Mouse (Mus musculus) MEL (cell line): Measurements from ENCODE around the gene Tedc1. TPM values are rescaled to one million over a fixed set of nuclear protein-coding genes. Genes with fewer than 3 reads are reported as not detected.

Source experiments
- DNase-seq: peaks from one replicate; pipeline ENCODE4 v3.0.0; 2011; ENCODE audit warnings: low read depth, low spot score
- H3K27ac ChIP-seq: 2 replicates; pipeline ENCODE4 v1.5.1; 2012; ENCODE audit warnings: low read depth, mild to moderate bottlenecking, control low read depth, low read length, moderate library complexity; ENCODE audit not compliant: control insufficient read depth
- H3K27me3 ChIP-seq, 2 experiments: fragments of 150-350 bp in 1 of 2; sonication (generic) in 1 of 2; 2 replicates each; pipeline ENCODE4 v1.6.1; 2012; ENCODE audit warnings: low read length in 2 of 2, mild to moderate bottlenecking in 2 of 2, improper control_type of control experiment in 1 of 2, moderate library complexity in 1 of 2; ENCODE audit not compliant: insufficient read depth in 2 of 2, control insufficient read depth in 1 of 2
- H3K36me3 ChIP-seq, 2 experiments: 2 replicates each; pipeline ENCODE4 v1.6.1; 2012 to 2014; ENCODE audit warnings: low read length in 2 of 2, improper control_type of control experiment in 1 of 2, inconsistent platforms in 1 of 2, mild to moderate bottlenecking in 1 of 2; ENCODE audit not compliant: insufficient read depth in 2 of 2, control insufficient read depth in 1 of 2
- H3K4me1 ChIP-seq, 2 experiments: fragments of 150-350 bp in 1 of 2; sonication (generic) in 1 of 2; 2 replicates each; pipeline ENCODE4 v1.6.1; 2012; ENCODE audit warnings: low read length in 2 of 2, improper control_type of control experiment in 1 of 2, mild to moderate bottlenecking in 1 of 2; ENCODE audit not compliant: insufficient read depth in 2 of 2, control insufficient read depth in 1 of 2
- H3K4me3 ChIP-seq, 2 experiments: fragments of 150-350 bp in 1 of 2; sonication (generic) in 1 of 2; 2 replicates each; pipeline ENCODE4 v1.5.1; 2012; ENCODE audit warnings: low read depth in 2 of 2, low read length in 2 of 2, mild to moderate bottlenecking in 2 of 2, moderate library complexity in 2 of 2, control low read depth in 1 of 2, improper control_type of control experiment in 1 of 2; ENCODE audit not compliant: control insufficient read depth in 1 of 2, insufficient read depth in 1 of 2
- H3K79me2 ChIP-seq: 2 replicates; pipeline ENCODE4 v1.6.1; 2012; ENCODE audit warnings: mild to moderate bottlenecking, low read length, moderate library complexity; ENCODE audit not compliant: control insufficient read depth, poor library complexity, insufficient read depth
- H3K9ac ChIP-seq: 2 replicates; pipeline ENCODE4 v1.6.1; 2012; ENCODE audit warnings: low read depth, mild to moderate bottlenecking, control low read depth, low read length, moderate library complexity; ENCODE audit not compliant: control insufficient read depth, poor library complexity, severe bottlenecking
- H3K9me3 ChIP-seq: fragments of 150-350 bp; sonication (generic); replicated peaks from 2 replicates; pipeline ENCODE4 v1.6.1; 2012; ENCODE audit warnings: mild to moderate bottlenecking, low read length, improper control_type of control experiment, moderate library complexity; ENCODE audit not compliant: insufficient read depth
- CTCF ChIP-seq, 3 experiments: IDR thresholded peaks in 2 of 3; conservative IDR thresholded peaks in 1 of 3; 2 replicates each; pipeline ENCODE4 v1.5.1; 2011 to 2012; ENCODE audit warnings: low read length in 3 of 3, low read depth in 2 of 3, mild to moderate bottlenecking in 2 of 3, improper control_type of control experiment in 1 of 3, inconsistent platforms in 1 of 3, mixed read lengths in 1 of 3, moderate library complexity in 1 of 3; ENCODE audit not compliant: control insufficient read depth in 1 of 3, insufficient read depth in 1 of 3, poor library complexity in 1 of 3, severe bottlenecking in 1 of 3
- E2F4 ChIP-seq: IDR thresholded peaks from 2 replicates; pipeline ENCODE4 v1.6.1; 2011; ENCODE audit warnings: low read depth, low read length, improper control_type of control experiment, borderline replicate concordance
- ELF1 ChIP-seq: IDR thresholded peaks from 2 replicates; pipeline ENCODE4 v1.6.1; 2014; ENCODE audit warnings: low read depth, mild to moderate bottlenecking, inconsistent platforms, low read length, improper control_type of control experiment, moderate library complexity
- GATA1 ChIP-seq: IDR thresholded peaks from 2 replicates; pipeline ENCODE4 v1.6.1; 2011; ENCODE audit warnings: low read depth, low read length, improper control_type of control experiment
- HCFC1 ChIP-seq: IDR thresholded peaks from 2 replicates; pipeline ENCODE4 v1.6.1; 2012; ENCODE audit warnings: low read depth, mild to moderate bottlenecking, inconsistent platforms, low read length, improper control_type of control experiment, moderate library complexity
- JUND ChIP-seq: IDR thresholded peaks from 2 replicates; pipeline ENCODE4 v1.6.1; 2011; ENCODE audit warnings: low read depth, mild to moderate bottlenecking, improper control_type of control experiment, low read length
- KAT2A ChIP-seq: conservative IDR thresholded peaks from 2 replicates; pipeline ENCODE4 v1.6.1; 2012; ENCODE audit warnings: low read depth, low read length, improper control_type of control experiment, inconsistent platforms
- MAFK ChIP-seq: IDR thresholded peaks from 2 replicates; pipeline ENCODE4 v1.6.1; 2011; ENCODE audit warnings: low read depth, mild to moderate bottlenecking, low read length, improper control_type of control experiment, borderline replicate concordance
- MAX ChIP-seq: IDR thresholded peaks from 2 replicates; pipeline ENCODE4 v1.6.1; 2011; ENCODE audit warnings: low read length, improper control_type of control experiment
- MEF2A ChIP-seq: IDR thresholded peaks from 2 replicates; pipeline ENCODE4 v1.6.1; 2014; ENCODE audit warnings: low read depth, mild to moderate bottlenecking, inconsistent platforms, low read length, improper control_type of control experiment; ENCODE audit not compliant: poor library complexity, insufficient replicate concordance, severe bottlenecking; ENCODE audit errors: extremely low read depth
- MYB ChIP-seq: IDR thresholded peaks from 2 replicates; pipeline ENCODE4 v1.6.1; 2011; ENCODE audit warnings: mild to moderate bottlenecking, low read depth, low read length, improper control_type of control experiment
- NELFE ChIP-seq: IDR thresholded peaks from 2 replicates; pipeline ENCODE4 v1.6.1; 2011; ENCODE audit warnings: low read depth, low read length, improper control_type of control experiment
- POLR2A ChIP-seq, 2 experiments: IDR thresholded peaks; 2 replicates each; pipeline ENCODE4 v1.6.1; 2011 to 2012; ENCODE audit warnings: low read length in 2 of 2, mild to moderate bottlenecking in 2 of 2, control low read depth in 1 of 2, improper control_type of control experiment in 1 of 2, low read depth in 1 of 2, moderate library complexity in 1 of 2; ENCODE audit not compliant: control insufficient read depth in 1 of 2, insufficient read depth in 1 of 2, poor library complexity in 1 of 2
- POLR2AphosphoS2 ChIP-seq: IDR thresholded peaks from 2 replicates; pipeline ENCODE4 v1.6.1; 2011; ENCODE audit warnings: low read length, improper control_type of control experiment
- POLR2AphosphoS5 ChIP-seq: IDR thresholded peaks from 2 replicates; pipeline ENCODE4 v1.6.1; 2012; ENCODE audit warnings: low read depth, borderline replicate concordance, mild to moderate bottlenecking, inconsistent platforms, low read length, moderate library complexity, mixed read lengths
- RAD21 ChIP-seq: IDR thresholded peaks from 2 replicates; pipeline ENCODE4 v1.6.1; 2011; ENCODE audit warnings: mild to moderate bottlenecking, low read depth, low read length, improper control_type of control experiment
- SIN3A ChIP-seq: IDR thresholded peaks from 2 replicates; pipeline ENCODE4 v1.6.1; 2012; ENCODE audit warnings: low read length, improper control_type of control experiment, inconsistent platforms
- SMC3 ChIP-seq: IDR thresholded peaks from 2 replicates; pipeline ENCODE4 v1.6.1; 2011; ENCODE audit warnings: low read depth, low read length, improper control_type of control experiment
- TAL1 ChIP-seq: IDR thresholded peaks from 2 replicates; pipeline ENCODE4 v1.6.1; 2012; ENCODE audit warnings: mild to moderate bottlenecking, inconsistent platforms, low read length, moderate library complexity, mixed read lengths
- TCF12 ChIP-seq: IDR thresholded peaks from 2 replicates; pipeline ENCODE4 v1.6.1; 2014; ENCODE audit warnings: low read depth, mild to moderate bottlenecking, inconsistent platforms, low read length, improper control_type of control experiment, moderate library complexity
- USF1 ChIP-seq: IDR thresholded peaks from 2 replicates; pipeline ENCODE4 v1.6.1; 2014; ENCODE audit warnings: low read depth, mild to moderate bottlenecking, inconsistent platforms, low read length, improper control_type of control experiment, moderate library complexity
- ZC3H11A ChIP-seq: IDR thresholded peaks from 2 replicates; pipeline ENCODE4 v1.6.1; 2012; ENCODE audit warnings: low read depth, mild to moderate bottlenecking, inconsistent platforms, low read length, improper control_type of control experiment
- ZKSCAN1 ChIP-seq: IDR thresholded peaks from 2 replicates; pipeline ENCODE4 v1.6.1; 2012; ENCODE audit warnings: low read depth, mild to moderate bottlenecking, inconsistent platforms, low read length, improper control_type of control experiment, moderate library complexity
- ZMIZ1 ChIP-seq: IDR thresholded peaks from 2 replicates; pipeline ENCODE4 v1.6.1; 2012; ENCODE audit warnings: low read depth, mild to moderate bottlenecking, inconsistent platforms, low read length, improper control_type of control experiment, moderate library complexity
- polyA plus RNA-seq, 2 experiments: library from polyadenylated mRNA; stranded (reverse) in 1 of 2; unstranded in 1 of 2; fragments of >175 nt in 1 of 2; fragments of >200 nt in 1 of 2; gene quantifications; 2 replicates each; pipeline versions ENCODE4 v1.2.1 to v1.2.4; 2012; ENCODE audit warnings: low replicate concordance in 2 of 2, low read depth in 1 of 2; ENCODE audit not compliant: insufficient read length in 2 of 2, insufficient read depth in 1 of 2, missing spikeins in 1 of 2
- total RNA-seq: library from RNA; depleted of rRNA; stranded (reverse); fragments of 300-350 nt; gene quantifications from 2 replicates; pipeline ENCODE4 v1.2.3, GENCODE M21; 2012

Tedc1 gene
- total and polyA plus RNA-seq, 3 experiments = 50.7 to 74.7 TPM; not detected in 1

DNA sequence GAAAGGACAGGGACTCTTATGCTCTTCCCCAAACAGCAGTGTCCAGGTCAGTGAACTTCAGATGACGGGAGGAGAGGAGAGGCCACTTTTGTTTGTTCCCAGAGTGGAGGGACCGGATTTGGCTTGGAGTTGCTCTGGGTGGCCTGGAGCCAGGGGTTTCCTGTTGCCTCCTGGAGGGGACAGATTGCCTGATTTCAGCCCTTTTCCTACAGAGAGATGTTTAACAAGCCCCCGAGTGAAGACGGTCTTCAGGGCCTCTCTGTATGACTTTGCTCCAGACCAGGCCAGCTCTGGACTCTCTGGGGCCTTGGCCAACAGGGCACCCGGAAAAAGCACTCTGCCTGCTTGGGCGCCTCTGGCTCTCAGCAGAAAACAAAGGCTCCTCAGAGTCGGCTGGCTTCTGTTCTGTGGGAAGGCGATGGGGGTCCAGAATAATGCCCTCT is 14.7 kb upstream of the Tedc1 start:
- TF ChIP-seq USF1 (no peak), POLR2AphosphoS2 (no peak), RAD21 (no peak), TCF12 (no peak), ELF1 (no peak), MAFK (no peak), SMC3 (no peak), ZC3H11A (no peak), ZMIZ1 (no peak), GATA1 (no peak), MYB (no peak), POLR2AphosphoS5 (no peak), SIN3A (no peak)
- TF ChIP-seq, all 39 proteins: peak for 0
- no peak overlapping the region for H3K27ac ChIP-seq
- H3K4me3 ChIP-seq = peak overlapping the region in 1 of 2 experiments; percentile 70; a peak in 1 of 4 replicates
- H3K9ac ChIP-seq = no peak overlapping the region
- no peaks in the 10 kb centered on the region for H3K27me3 ChIP-seq
- H3K36me3 ChIP-seq = peaks cover 0 to 12% of the 10 kb centered on the region in 2 experiments; a peak in 3 of 4 replicates
- H3K9me3 ChIP-seq = no peaks in the 10 kb centered on the region
- DNase-seq = no peak
- peaks cover 0 to 21% of the 10 kb centered on the region in 2 experiments; a peak in 3 of 4 replicates for H3K4me1 ChIP-seq
- H3K79me2 ChIP-seq = peaks cover 2% of the 10 kb centered on the region; the same call in 1 of the 2 replicates

GRCm38 (mm10) chr12:113142021-113142975 is 13.9 kb upstream of the Tedc1 start:
- Histone ChIP-seq H3K36me3 (peaks cover 0 to 12% of the 10 kb centered on the region in 2 experiments; a peak in 3 of 4 replicates), H3K9me3 (no peaks in the 10 kb centered on the region), H3K9ac (no peak overlapping the region), H3K27ac (no peak overlapping the region), H3K79me2 (peaks cover 2% of the 10 kb centered on the region; the same call in 1 of the 2 replicates), H3K4me3 (no peak overlapping the region), H3K27me3 (no peaks in the 10 kb centered on the region), H3K4me1 (peaks cover 0 to 23% of the 10 kb centered on the region in 2 experiments; a peak in 3 of 4 replicates)
- no peak for DNase-seq
- TF ChIP-seq POLR2AphosphoS5 (no peak), KAT2A (no peak), NELFE (no peak), MAX (no peak), CTCF (IDR thresholded peaks at IDR 0.05 in 2 of 3, conservative IDR thresholded peaks at IDR 0.05 in 1 of 3; ENCODE audit: control insufficient read depth in 1 of 3, insufficient read depth in 1 of 3, low read depth in 2 of 3, low read length in 3 of 3, poor library complexity in 1 of 3, severe bottlenecking in 1 of 3) (no peak), USF1 (no peak), POLR2A (IDR thresholded peaks at IDR 0.05; ENCODE audit: control insufficient read depth in 1 of 2, insufficient read depth in 1 of 2, low read depth in 1 of 2, low read length in 2 of 2, poor library complexity in 1 of 2) (no peak), SIN3A (no peak), E2F4 (no peak), ZMIZ1 (no peak), JUND (no peak), HCFC1 (no peak), POLR2AphosphoS2 (no peak), TAL1 (no peak), ZKSCAN1 (no peak), MEF2A (no peak), RAD21 (no peak)
